Mouse (Mus musculus) forebrain, embryonic 10.5 days (tissue): ENCODE measurements at regions not wholly inside any gene's neighbourhood (a gene's known extent, or its start where the extent isn't known, plus 50 kb on each side); places are given as distances from the start of the nearest gene placed in this dataset.

ENCODE experiments used
- DNase-seq: peaks from one replicate; pipeline ENCODE4 v3.0.0-alpha.2; 2017; ENCODE audit warnings: low spot score; ENCODE audit errors: extremely low spot score
- H3K27ac ChIP-seq: fragments of 300-500 bp; sonication (generic); 2 replicates; pipeline ENCODE4 v1.5.1; 2016; ENCODE audit warnings: mild to moderate bottlenecking
- H3K27me3 ChIP-seq: fragments of 300-500 bp; sonication (generic); 2 replicates; pipeline ENCODE4 v1.6.1; 2016; ENCODE audit warnings: mild to moderate bottlenecking; ENCODE audit not compliant: poor library complexity, severe bottlenecking
- H3K36me3 ChIP-seq: fragments of 300-500 bp; sonication (generic); replicated peaks from 2 replicates; pipeline ENCODE4 v1.6.1; 2016; ENCODE audit warnings: mild to moderate bottlenecking, moderate library complexity
- H3K4me1 ChIP-seq: fragments of 300-500 bp; sonication (generic); 2 replicates; pipeline ENCODE4 v1.6.1; 2016
- H3K4me3 ChIP-seq: fragments of 300-500 bp; sonication (generic); 2 replicates; pipeline ENCODE4 v1.5.1; 2016; ENCODE audit warnings: mild to moderate bottlenecking, moderate library complexity
- H3K9me3 ChIP-seq: fragments of 300-500 bp; sonication (generic); 2 replicates; pipeline ENCODE4 v1.6.1; 2016; ENCODE audit warnings: mild to moderate bottlenecking, moderate library complexity
- WGBS: fragments of 180-500 bp; shearing (Covaris S2); methylation state at CpG from one replicate; pipeline ENCODE4 v1.1.7; 2016; 5-methylcytosine and 5-hydroxymethylcytosine counted together

DNA sequence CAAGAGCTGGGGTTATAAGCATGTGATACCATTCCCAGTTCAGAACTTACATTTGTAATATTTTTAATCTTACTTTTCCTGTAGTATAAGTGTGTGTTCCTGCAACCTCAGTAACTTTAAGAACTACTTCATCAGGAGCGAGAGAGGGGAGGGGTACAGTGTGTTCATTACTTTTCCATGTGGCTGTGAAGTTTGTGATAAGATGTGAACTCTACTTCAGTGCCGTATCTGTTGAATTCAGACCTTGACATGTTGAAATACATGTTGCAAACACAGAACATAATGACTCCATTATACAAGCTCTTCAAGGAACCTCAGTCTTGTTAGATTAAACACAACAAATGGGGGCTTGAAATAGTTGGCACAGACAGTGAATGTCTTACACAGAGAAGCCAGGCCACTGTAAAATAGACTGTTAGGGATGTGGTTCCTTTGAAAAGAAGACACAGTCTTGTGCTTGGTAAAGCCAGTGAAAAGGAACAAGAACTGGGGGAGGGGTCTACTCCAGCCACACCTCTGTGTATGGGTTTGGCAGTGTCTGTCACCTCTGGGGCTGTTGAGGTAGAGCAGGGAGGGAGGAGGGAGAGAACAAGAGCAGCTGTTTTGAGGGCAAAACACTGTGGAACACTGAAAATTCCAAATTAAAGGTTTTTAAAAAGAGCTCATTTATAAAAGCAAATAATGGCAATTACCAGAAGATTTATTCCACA is 73.5 kb upstream of the Tmtc1 start:
- WGBS: 84% methylated on average over 2 of the region's 2 CpGs
- no peak overlapping the region for H3K4me3 ChIP-seq
- no peaks in the 10 kb centered on the region for H3K36me3 ChIP-seq
- no peak for DNase-seq
- H3K4me1 ChIP-seq: no peaks in the 10 kb centered on the region
- no peaks in the 10 kb centered on the region for H3K9me3 ChIP-seq
- no peaks in the 10 kb centered on the region for H3K27me3 ChIP-seq
- H3K27ac ChIP-seq: no peak overlapping the region

DNA sequence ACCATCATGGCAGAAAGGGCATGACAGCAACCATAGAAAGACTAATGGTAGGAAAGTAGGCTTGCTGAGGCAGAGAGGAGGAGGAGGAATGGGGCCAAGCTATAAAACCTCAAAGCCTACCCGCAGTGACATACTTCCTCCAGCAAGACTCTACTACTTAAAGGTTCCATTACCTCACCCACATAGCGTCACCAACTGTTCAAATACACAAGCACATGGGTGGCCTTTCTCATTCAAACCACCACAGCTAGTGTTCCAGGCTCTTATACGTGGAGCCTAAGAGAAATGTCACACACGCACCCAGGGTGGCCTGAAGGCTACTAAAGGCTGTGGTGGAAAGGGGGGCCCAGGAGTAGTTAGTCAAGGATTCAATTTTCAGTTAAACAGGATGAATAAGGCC is 72.5 kb upstream of the Tmtc1 start:
- Histone ChIP-seq H3K27me3 (no peaks in the 10 kb centered on the region), H3K27ac (no peak overlapping the region), H3K36me3 (no peaks in the 10 kb centered on the region), H3K4me1 (no peaks in the 10 kb centered on the region), H3K4me3 (no peak overlapping the region), H3K9me3 (no peaks in the 10 kb centered on the region)
- 83% methylated on average over 4 of the region's 4 CpGs for WGBS
- DNase-seq: no peak

DNA sequence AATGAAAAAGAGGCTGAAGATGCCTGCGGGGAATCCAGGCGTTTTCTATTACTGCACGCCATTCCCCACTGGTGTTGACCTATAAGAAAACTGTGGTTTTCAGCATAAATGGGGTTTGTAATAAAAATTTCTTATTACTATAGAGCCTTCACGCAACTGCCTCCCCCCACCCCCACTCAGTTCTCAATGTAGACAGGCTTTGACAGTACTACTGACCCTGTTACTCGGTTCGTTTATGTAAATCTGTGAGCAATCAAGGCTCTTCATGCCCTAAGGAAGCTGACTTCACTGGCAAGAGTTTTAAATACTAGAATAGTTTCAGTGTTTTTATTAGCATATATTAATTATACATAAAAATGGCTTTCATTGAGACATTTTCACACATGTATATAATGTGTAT is 70.9 kb upstream of the Tmtc1 start:
- Histone ChIP-seq H3K9me3 (no peaks in the 10 kb centered on the region), H3K4me3 (no peak overlapping the region), H3K4me1 (no peaks in the 10 kb centered on the region), H3K27ac (no peak overlapping the region), H3K27me3 (no peaks in the 10 kb centered on the region), H3K36me3 (no peaks in the 10 kb centered on the region)
- WGBS: 92% methylated on average over 6 of the region's 6 CpGs
- DNase-seq: no peak

DNA sequence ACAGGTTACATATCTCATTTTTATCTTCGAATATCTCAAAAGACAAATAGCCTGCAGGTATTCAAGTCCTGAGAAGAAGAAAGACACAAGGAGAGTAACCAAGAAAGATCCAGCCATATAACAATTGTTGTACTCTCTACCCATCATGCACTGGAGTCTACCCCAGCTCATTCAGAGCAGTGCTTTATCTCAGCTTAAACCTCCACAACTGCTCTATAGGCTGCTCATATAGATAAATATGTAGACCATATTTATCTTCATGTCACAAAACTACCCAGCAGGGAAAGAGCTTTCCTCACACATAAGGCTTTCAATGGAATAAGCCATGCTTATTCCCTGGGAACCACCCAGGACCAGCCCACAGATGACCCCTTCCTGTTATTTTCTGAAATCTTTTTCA is 70.5 kb upstream of the Tmtc1 start:
- H3K27ac ChIP-seq: no peak overlapping the region
- no peaks in the 10 kb centered on the region for H3K36me3 ChIP-seq
- no peaks in the 10 kb centered on the region for H3K9me3 ChIP-seq
- no peak for DNase-seq
- no peaks in the 10 kb centered on the region for H3K4me1 ChIP-seq
- H3K4me3 ChIP-seq: no peak overlapping the region
- 88% methylated on average over 1 of the region's 1 CpGs for WGBS
- no peaks in the 10 kb centered on the region for H3K27me3 ChIP-seq

DNA sequence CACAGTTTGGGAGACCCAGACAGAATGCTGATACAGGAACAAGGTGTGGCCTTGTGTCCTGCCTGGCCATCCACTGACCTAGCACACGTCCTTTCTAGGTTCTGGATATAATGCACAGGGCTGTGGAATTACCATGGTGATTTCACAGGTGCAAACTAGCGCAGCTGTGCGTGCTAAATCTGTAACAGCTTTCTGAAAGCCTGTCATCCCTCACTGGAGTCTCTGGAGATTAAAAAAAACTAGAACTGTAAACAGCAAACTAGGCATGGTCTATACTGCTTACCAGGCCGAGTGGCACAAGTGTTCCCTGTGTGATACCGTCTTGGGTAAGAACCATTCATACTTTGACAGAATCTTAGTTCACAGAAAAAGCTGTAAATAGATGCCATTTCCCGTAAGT is 69.9 kb upstream of the Tmtc1 start:
- Histone ChIP-seq H3K9me3 (no peaks in the 10 kb centered on the region), H3K4me3 (no peak overlapping the region), H3K27ac (no peak overlapping the region), H3K4me1 (no peaks in the 10 kb centered on the region), H3K27me3 (no peaks in the 10 kb centered on the region), H3K36me3 (no peaks in the 10 kb centered on the region)
- WGBS: 85% methylated on average over 6 of the region's 6 CpGs
- DNase-seq: no peak

DNA sequence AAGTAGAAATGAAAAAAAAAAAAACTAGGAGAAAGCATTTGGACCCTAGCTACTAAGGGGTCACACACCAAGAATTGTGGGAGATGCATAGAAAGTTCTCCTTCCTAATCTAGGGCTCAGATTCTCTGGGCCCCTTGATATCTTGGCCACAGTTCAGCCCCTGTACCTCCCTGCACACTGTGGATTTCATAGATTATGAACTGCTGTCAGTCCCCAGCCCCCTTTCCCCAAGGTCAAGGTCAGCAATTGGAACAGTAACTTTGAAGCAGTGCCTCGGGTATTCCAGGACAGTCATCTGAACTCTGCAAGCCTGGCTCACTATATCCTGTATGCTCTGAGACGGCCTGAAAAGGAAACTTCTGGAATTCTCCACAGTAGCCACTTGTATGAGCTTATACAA is 68.9 kb upstream of the Tmtc1 start:
- Histone ChIP-seq H3K27ac (no peak overlapping the region), H3K4me3 (no peak overlapping the region), H3K36me3 (no peaks in the 10 kb centered on the region), H3K27me3 (no peaks in the 10 kb centered on the region), H3K4me1 (no peaks in the 10 kb centered on the region), H3K9me3 (no peaks in the 10 kb centered on the region)
- WGBS: 75% methylated on average over 2 of the region's 2 CpGs
- DNase-seq: no peak

DNA sequence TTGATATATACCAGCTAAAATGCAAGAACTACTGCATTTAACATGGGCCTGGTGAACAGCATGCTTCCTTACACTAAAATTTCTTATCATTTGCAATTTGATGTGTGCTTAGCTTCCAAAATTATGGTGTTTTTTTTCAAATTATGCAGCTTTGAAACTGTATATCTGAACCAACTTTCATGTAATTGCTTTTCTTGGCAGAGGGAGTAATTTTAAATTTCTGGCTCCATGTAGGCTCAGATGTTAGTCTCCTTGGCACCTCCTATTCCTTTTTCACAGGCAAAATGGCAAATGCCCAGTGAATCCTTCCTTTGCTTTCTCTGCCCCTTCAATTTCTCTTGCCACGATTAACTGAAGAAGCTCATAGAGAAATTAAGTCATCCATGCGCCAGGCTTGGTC is 61.1 kb upstream of the Tmtc1 start:
- no peak for DNase-seq
- H3K27me3 ChIP-seq: no peaks in the 10 kb centered on the region
- H3K27ac ChIP-seq: no peak overlapping the region
- H3K9me3 ChIP-seq: no peaks in the 10 kb centered on the region
- H3K36me3 ChIP-seq: no peaks in the 10 kb centered on the region
- H3K4me3 ChIP-seq: no peak overlapping the region
- peaks cover 6% of the 10 kb centered on the region; the same call in 1 of the 2 replicates for H3K4me1 ChIP-seq
- 89% methylated on average over 2 of the region's 2 CpGs for WGBS

DNA sequence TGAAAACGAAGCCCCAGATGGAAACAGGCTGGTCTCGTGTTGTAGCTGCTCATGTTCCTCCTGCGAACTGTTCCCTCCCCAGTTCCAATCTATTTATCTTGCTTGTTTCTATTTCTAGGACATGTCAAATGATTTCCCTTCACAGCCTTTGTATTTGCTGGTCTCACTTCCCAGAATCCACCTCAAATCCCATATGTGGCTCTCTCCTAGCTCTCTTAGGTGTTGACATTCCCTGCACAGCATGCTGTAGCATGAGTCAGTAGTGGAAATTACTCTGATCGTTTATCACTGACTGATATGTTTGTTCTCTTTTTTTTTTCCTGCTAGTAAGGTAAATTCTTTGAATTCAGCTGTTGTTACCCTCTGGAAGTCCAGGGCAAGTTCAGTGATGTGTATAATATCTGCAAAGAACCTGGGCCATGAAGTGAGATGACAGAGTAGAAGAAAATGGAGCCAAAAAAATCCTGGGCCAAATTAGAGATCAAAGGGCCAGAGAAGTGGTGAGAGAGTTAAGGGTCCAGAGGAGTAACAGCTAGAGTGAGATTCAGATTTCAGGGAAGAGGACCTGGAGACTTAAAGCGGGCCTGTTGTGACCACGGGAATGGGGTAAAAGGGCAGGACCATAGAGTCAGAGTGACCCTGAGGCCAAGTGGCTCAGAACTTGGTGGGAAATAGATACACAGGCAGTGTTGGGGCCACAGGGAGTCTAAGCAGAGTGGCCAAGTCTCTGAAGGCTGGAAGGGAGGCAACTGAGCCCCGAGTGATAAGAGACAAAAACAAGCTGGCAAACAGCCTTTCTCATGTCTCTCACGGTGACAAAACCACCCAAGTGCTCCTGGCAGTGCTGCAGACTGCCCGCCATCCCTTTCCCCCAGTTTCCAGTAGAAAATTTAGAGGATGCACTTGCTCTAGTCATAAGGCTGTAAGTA is 56.3 kb upstream of the Tmtc1 start:
- no peak for DNase-seq
- 77% methylated on average over 9 of the region's 9 CpGs for WGBS

More for the DNA sequence above, 56.3 kb upstream of the Tmtc1 start:
- Histone ChIP-seq H3K4me1 (peaks cover 6% of the 10 kb centered on the region; the same call in 1 of the 2 replicates), H3K4me3 (no peak overlapping the region), H3K9me3 (no peaks in the 10 kb centered on the region), H3K27ac (no peak overlapping the region), H3K36me3 (no peaks in the 10 kb centered on the region), H3K27me3 (no peaks in the 10 kb centered on the region)
